Mouse (Mus musculus) lung, postnatal 0 days (tissue): ENCODE measurements around the gene Zfp341.

ENCODE experiments used
- CTCF ChIP-seq: IDR thresholded peaks from 2 replicates; pipeline ENCODE4 v1.5.1; 2016; ENCODE audit warnings: antibody characterized with exemption, mild to moderate bottlenecking
- EP300 ChIP-seq: IDR thresholded peaks from 2 replicates; pipeline ENCODE4 v1.6.1; 2016; ENCODE audit warnings: antibody characterized with exemption, mild to moderate bottlenecking, control low read depth

DNA sequence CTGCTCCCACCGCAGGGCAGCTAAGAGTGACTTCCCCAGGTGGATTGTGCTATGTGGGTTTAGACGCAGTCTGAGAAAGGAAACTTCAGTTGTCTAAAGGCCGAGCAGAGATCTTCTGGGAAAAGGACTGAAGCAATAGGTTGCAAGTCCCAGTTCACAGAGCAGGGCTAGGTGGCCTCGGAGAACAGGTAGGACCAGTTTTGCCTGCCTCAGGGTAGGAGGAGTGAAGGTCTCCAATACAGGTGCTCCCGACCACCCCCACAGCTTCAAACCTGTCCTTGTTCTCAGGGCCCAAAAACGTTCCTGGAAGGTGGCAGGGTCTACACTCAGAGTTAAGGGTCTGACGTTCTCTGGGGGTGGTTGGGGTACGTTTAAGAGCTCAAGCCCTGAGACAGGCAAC, 38.3 kb downstream of the Zfp341 start, which contains the start of gene Chmp4b:
- no peak for TF ChIP-seq CTCF
- TF ChIP-seq EP300: no peak
